Mouse (Mus musculus): Measurements from ENCODE around the gene Palm2.
A peak's percentile ranks its signal among the peaks of the same experiment; 100 is the strongest.

Palm2 gene

DNA sequence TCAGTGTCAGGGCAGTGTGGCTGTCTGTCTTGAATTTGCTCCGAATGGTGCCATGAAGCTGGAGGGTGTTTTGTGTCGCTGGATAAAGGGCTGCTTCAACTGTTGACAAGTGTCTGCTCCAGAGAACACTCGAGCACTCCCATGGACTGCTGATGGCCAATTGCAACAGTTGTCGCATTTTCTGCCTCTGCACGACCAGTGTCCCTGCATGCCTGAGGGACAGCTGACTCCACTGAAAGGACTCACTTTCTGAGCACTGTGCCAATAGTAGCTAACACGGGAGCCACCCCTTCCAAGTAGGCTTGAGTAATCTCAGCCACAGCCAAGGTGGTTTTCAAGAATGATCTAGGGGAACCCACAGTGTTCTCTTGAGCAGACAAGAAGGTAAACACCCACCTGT, 135.7 kb downstream of the Palm2 start:
- DNase-seq = no peak

GRCm38 (mm10) chr4:57570229-57570628, 136.2 kb downstream of the Palm2 start:
- no peak for DNase-seq

DNA sequence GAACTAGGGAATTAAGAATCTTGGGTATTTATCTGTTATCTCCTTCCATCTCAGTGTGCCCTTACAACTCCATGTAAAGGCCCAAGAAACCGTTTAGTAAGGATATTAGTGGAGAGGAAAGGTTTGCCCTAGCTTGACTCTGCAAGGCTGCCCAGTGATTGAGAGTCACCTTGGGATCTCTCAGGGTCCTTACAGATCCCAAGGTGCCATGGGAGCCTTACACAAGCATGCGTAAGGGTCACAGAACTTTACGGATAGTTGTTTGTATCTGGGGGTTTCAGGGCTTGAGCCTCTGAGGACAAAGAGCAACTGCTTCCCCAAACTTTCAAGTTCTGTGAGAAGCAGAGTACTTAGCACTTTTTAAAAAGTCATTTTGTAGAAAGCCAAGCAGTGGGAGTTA, 140.1 kb downstream of the Palm2 start:
- no peak for DNase-seq

GRCm38 (mm10) chr4:57574646-57575045, 140.6 kb downstream of the Palm2 start:
- no peak for DNase-seq

GRCm38 (mm10) chr4:57575686-57576085, 141.6 kb downstream of the Palm2 start:
- no peak for DNase-seq

- no peak for DNase-seq
Measured at GRCm38 (mm10) chr4:57576095-57576494, 142.0 kb downstream of the Palm2 start.

- no peak for DNase-seq
Measured at GRCm38 (mm10) chr4:57579683-57580082, 145.6 kb downstream of the Palm2 start.

DNA sequence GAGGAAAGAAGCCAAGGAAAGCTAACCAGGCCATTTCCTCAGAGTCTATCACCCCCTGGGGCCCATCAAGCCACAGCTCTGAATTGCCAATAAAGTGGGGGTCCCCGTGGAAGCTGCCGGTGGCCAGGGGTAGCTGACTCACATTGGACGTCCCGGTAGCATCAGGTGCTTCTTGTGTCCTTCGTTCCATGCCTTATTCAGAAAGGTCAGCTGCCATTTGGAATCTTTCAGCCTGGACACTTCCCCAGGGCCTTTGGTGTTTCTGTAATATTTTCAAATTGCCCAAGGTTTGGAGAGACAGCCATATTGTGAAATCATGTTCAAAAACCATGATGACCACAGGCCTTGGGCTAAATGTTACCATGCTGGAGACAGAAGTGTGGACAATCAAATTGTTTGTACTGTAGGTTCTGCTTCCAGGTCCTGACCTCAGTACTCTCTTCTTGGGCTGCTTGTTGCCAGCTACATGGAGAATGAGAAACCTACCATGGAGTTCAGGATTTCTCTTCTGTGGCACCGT, 151.3 kb downstream of the Palm2 start:
- DNase-seq = no peak

- no peak for DNase-seq
Measured at GRCm38 (mm10) chr4:57586933-57587658, 153.0 kb downstream of the Palm2 start.

DNA sequence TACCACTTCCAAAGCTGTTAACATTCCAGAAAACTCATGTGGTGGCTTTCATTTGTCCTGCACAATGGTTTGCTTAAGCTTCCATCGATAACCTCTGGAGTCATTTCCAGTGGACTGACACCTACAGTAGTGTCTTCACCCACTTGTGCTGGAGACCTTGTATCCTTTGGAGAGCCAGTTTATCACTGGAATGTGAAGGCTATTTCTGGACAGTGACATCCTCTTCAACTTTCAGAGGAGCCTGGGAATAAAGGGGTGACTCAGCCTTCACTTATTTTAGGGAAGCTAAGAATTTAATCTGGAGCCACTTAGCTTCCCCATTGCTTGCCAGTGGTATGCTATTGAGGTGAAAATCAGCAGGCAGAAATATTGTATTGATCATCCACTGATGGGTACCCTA, 154.3 kb downstream of the Palm2 start:
- no peak for DNase-seq

DNA sequence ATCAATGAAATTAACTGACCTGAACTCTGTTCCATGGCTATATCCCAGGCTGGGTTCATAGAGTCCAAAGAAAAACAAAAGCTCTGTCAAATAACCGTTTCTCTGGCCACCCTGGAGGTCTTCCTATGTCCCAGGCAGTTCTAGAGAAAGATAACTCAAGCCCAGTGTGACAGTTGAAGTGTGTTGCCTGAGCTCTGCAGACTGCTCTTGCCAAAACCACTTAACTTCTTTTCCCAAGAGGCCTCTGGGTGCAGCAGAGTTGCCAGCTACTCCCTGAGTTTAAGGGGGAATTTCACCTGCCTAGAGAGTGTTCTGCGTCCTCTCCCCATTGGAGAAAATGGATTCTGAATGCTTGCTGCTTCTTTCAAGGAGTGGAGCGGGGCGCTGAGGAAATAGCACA, 158.7 kb downstream of the Palm2 start:
- DNase-seq = no peak

GRCm38 (mm10) chr4:57599946-57600345, 165.9 kb downstream of the Palm2 start:
- no peak for DNase-seq

DNA sequence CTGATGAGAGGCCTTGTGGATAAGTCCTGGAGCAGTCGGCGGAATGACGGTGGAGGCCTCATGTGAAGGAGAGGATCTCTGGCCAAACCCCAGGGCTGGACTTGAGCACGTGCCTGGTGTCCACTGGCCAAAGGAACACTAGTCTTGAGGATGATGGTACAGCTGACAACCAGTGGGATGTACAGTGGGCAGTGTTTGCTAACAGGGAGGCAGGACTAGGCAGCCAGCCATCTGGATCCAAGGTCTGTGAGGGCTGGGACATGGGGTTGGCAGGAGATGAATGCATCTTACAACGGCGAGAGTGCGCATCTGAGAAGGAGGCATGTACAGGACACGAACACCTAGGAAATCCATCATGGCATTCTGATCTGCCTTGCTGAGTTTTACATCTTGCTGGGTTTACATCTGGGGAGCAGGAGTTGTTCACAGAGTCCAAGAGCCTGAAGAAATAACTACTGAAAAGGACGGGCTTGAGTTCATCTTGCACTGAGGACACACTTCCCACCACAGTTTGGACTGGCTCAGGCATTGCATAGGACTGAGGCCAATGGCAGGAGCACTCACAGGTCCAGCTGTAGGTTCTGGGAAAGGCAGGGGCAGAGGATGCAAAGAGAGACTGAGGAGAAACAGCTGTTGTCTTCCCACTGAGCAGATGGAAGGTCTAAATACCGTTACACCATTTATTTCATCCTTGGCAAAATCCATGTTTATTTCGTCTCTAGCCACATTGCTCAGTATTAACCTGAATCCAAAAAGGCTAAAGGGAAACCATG, 166.8 kb downstream of the Palm2 start:
- DNase-seq = no peak

DNA sequence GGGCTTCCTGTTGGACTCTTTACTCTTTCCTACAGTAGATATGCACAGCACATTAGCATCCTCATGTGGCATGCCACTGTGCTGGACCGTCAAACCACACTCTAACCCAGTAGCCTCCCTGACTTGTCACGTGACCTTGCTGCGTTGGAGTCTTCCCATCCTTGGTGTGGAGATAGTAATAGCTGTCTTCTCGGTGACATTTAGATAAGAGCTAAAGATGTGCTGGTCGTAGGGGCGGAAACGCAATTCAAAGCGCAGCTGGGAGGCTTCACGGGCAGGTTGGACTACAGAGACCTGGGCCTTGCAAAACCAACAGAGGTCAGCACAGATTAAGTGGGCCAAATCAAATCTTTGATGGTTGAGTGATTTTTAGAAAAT, 167.4 kb downstream of the Palm2 start:
- no peak for DNase-seq

DNA sequence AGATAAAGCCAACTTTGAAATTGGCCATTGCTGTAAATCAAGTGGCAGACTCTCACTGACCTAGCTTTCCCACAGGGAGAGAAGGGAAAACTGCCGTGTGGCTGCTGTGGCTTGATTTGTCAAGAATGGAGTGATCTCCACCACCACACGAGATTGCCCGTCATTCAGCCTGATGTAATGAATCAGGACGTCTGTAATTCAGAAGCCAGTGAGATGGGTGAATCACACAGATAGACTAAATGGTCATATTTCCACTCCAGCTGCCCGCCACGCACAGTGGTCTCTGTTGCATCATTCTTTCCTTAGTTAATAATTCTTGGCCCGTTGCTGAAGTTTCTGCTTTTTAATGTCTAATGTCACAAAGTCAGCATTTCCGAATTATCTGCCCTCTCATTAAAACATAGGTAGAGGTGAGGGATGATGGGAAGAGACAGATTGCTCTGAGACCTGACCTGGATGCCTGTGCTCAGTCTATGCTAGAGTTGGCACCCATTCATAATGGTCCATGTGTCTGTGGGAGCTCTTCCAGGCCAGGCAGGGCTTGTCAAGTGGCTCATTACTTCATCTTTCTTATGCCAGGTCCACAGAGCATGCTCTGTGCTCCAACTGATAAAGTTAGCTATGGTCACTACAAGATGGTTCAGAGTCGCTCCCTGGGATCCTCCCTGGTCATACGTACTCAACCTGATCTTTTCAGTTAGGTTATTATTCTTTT, 168.0 kb downstream of the Palm2 start:
- DNase-seq = no peak

GRCm38 (mm10) chr4:57606258-57606657, 172.2 kb downstream of the Palm2 start:
- no peak for DNase-seq

GRCm38 (mm10) chr4:57607247-57607942, 173.3 kb downstream of the Palm2 start:
- peak; percentile 82 for DNase-seq

DNA sequence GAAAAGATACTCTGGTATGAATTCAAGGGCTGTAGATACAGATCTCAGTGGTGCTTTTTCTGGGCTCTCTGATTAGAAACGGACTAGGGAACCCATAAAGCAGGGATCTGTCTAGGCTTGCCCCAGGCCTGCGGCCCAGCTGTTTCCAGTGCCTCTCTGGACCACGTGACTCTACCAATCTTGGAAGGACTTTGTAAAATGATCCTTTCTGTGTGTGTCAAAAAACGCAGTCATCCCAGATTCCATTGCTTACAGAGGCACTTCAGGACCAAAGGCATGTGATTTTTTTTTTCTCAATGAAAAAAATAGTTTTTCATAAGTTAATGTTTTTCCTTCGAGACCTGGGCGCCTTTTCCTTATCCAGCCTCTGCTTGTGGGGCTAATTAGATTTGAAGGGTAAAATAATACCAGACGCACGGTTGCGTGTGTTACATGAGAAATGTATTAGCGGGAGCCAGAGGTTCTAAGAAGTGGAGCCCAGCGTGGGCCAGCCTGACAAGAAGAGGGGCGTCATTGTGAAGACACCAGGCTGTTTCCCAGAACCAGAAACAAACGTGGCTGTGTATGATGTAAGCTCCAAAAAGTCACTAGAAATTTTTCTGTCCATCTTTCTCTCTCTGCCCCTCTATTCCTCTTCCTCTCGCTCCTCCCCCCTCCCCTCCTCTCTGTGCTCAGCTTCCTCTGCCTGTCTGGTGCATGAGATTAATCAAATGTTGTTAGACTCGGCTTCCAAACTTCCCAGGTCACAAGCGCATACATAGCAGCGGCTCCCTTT, 177.4 kb downstream of the Palm2 start:
- DNase-seq = no peak

DNA sequence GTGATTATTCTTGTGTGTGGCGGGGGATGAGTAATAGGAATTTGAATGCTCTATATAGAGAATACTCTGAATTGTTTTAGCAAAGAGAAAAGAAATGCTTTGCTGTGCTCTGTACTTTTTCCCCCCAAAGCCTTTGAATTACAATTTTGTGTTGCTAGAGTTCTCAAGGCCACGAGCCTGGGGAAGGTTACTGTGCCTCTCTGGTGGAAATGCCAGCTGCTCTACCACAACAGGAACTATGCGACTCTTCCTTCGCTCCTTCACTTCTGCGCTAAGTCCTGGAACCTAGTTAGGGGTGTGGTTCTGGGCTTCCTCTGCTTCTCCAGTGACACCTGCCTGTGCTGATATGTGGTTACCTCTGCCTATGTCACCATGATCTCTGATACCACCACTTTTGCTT, 178.7 kb downstream of the Palm2 start:
- no peak for DNase-seq

DNA sequence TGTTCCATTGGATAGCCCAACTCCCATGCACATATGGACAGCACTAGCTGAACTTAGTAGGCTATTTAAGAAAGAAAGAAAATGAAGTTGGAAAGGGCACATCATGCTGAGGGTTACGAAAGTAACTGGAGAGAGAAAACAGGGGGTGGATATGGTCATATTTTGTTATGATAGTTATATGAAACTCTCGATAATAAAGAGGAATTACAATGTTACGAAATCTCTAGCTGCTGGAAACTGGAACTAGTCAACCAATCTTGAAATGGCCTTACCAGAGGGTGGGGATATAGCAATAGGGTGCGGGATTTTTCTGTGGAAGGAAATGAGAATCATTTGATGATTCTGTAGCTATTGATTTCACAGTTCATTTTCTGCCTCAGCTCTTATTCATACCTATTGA, 180.6 kb downstream of the Palm2 start:
- DNase-seq = no peak

- DNase-seq = no peak
Measured at GRCm38 (mm10) chr4:57618743-57619142, 184.7 kb downstream of the Palm2 start.

GRCm38 (mm10) chr4:57622816-57623215, 188.8 kb downstream of the Palm2 start:
- no peak for DNase-seq
